Mouse (Mus musculus): Measurements from ENCODE around the gene Egfem1. TPM values are rescaled to one million over a fixed set of nuclear protein-coding genes. Genes with fewer than 3 reads are reported as not detected.

The Egfem1 gene
- not detected for polyA plus RNA-seq (2017; shearing (Covaris generic))

DNA sequence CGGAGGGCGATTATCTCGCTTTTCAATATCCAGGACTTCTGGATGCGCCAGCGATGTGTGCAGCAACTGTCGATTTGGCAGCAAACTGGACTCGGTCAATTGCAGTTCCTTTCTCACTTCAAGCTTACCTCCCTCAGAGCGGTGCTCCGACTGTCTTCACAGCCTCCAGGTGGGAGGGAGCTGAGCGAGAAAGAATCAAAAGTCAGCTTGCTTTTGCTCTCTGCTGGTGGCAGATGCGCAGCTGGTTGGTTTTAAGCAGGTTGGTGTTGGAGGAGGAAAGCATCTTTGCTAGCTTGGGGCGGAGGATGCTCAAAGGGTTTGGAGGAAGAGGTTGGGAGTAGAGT lies at the start of gene Egfem1:
Gene Egfem1 (plus strand): TSS at position 72 of the 344 bp plus-strand sequence.

Other genes with a start within 250 kb of the Egfem1 start
- not detected for gene Gm1527, start 189.4 kb upstream of the Egfem1 start, polyA plus RNA-seq (2017; shearing (Covaris generic))